Mouse (Mus musculus) spleen, postnatal 36 days (tissue): ENCODE results near the gene Ano6.

ENCODE experiments used
- DNase-seq, 2 experiments: peaks; one replicate each; pipeline ENCODE4 v3.0.0; 2022; ENCODE audit warnings: low spot score in 2 of 2, mixed read lengths in 1 of 2

Gene Ano6

GRCm38 (mm10) chr15:95768703-95769102 lies 21.9 kb upstream of the Ano6 start:
- DNase-seq: no peak

- DNase-seq: no peak
Measured at GRCm38 (mm10) chr15:95769576-95769975, 21.1 kb upstream of the Ano6 start.

- DNase-seq: no peak
Measured at GRCm38 (mm10) chr15:95770307-95770706, 20.3 kb upstream of the Ano6 start.

DNA sequence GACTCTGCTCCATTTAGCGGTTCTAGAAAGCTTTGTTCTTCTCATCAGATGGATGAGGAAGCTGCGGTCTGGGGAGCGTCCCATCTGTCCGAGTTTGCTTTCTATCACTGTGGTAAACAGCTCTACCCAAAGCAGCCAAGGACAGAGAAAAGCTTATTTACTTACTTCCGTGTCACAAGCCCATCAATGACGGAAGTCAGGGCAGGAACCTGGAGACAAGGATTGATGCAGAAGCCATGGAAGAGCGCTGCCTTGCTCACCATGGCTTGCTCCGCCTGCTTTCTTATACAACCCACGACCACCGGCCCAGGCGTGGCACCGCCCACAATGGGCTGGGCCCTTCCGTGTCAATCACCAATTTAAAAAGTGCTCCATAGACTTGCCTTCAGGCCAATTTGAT lies 18.3 kb upstream of the Ano6 start:
- DNase-seq: no peak

DNA sequence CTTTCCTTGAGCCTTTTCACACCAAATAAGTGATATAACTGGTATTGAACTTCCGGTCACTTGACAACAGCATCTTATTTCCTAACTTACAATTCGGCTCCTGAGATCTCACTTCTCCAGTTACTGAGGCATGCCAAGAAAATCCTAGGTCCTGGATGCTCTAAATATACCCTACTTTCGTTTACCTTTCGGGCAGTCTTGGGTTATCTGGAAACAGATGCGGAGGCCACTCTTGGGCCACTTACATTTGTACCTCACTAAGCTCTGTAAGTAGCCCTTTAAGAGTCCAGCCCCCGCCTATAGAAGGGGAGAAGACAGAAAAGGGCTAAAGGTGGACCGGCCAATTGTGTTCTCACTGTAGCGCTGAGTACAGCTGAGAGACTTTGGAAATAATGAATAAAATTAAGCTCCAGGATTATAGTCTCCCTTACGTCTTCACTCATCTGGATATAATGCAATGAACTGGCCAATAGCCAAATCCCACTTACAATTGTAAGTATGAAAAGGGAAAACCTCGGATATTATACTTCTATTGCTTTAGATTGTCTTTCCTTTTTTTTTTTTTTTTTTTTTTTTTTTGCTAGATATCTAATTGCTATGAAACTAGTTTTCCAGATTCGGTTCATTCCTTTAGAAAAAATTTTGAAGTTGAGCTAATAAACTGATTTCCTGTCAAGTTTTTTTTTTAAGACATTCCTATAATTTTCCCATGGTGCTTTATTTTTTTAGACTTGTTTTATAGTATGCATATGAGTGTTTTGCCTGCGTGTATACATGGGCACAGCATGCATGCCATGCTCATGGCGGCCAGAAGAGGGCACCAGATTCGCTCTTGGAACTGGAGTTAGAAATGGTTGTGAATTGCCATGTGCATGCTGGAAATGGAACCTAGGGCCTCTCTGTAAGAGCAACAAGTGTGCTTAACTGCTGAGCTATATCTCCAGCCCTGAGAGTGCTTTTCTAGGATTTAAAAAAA lies 17.5 kb upstream of the Ano6 start:
- DNase-seq: peak; percentile 68 to 74

DNA sequence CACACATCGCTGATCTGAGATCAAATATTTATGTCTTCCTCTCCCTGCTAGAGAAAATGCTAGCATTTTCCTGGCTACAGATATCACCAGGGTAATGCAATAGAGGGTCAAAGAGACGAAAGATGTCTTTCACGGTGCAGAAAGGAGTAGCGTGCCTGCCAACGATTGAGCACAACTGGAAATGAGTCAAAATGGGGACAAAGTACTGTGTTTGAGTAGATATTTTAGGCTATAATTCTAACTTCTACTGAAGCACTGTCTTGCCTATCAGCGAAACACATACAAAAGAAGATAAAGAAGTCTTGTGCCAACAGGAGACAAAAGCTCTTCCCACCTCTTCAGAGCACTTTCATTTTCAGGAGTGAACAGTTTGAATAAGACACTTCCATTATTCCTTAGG lies 16.4 kb upstream of the Ano6 start:
- no peak for DNase-seq

GRCm38 (mm10) chr15:95774674-95775414 lies 15.8 kb upstream of the Ano6 start:
- no peak for DNase-seq

GRCm38 (mm10) chr15:95777743-95778142 lies 12.9 kb upstream of the Ano6 start:
- no peak for DNase-seq

GRCm38 (mm10) chr15:95778710-95779109 lies 11.9 kb upstream of the Ano6 start:
- DNase-seq: no peak

- DNase-seq: no peak
Measured at GRCm38 (mm10) chr15:95786624-95787023, 4.0 kb upstream of the Ano6 start.

- no peak for DNase-seq
Measured at GRCm38 (mm10) chr15:95787578-95787977, 3.1 kb upstream of the Ano6 start.

GRCm38 (mm10) chr15:95789562-95790528 lies 798 bp upstream of the Ano6 start:
- peak in 1 of 2 experiments; percentile 19 for DNase-seq

DNA sequence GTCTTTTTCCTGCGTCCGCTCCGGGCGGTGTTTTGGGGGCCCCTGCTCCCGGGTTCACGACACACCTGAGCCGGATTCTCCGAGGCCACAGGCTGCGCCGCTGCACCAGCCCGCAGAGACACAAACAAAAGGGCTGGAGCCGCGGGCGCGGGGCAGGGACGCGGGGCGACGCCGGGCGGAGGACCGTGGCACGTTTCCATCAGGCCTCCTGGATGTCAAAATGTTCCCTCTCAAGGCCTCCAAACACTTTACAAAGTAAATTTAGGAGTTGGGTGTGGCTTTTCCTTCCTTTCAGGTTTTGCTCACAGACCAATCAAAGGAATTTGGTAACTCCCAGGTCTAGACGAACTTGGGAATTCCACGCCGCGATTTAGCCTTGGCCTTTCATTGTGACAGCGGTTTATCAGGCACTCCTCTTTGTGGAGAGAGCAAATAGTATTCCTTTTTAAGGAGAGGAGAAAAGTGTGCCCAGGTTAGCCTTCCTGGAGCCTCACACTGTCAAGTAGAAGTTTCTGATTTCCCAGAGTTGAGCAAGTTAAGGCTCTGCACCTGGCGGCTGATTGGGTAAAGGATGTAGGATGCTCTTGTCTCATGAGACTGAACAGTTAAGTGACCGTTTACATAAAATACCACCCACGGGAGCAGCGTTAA lies 623 bp downstream of the Ano6 start:
- peak in 1 of 2 experiments; percentile 23 for DNase-seq

DNA sequence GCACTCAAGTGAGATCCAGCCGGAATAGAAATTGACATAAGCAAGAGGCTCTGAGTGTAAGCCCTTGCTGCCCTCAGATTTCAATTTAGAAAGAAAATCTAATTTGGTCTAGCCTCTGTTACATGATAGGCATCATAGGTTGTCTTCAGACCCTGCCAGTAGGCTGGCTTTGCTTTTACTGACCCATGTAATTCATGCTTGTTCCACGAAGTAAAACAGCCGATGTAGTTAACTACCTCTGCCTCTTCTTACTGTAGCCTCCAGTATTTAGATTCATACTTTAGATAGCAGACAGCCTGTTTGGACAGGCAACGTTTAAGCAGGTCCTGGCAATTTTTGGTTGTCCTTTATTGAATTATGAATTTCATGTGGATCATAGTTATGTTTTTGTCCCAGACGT lies 1.2 kb downstream of the Ano6 start:
- no peak for DNase-seq

- DNase-seq: peak in 1 of 2 experiments; percentile 29
Measured at GRCm38 (mm10) chr15:95792261-95793260, 1.9 kb downstream of the Ano6 start.

- DNase-seq: no peak
Measured at GRCm38 (mm10) chr15:95793748-95794491, 3.3 kb downstream of the Ano6 start.

DNA sequence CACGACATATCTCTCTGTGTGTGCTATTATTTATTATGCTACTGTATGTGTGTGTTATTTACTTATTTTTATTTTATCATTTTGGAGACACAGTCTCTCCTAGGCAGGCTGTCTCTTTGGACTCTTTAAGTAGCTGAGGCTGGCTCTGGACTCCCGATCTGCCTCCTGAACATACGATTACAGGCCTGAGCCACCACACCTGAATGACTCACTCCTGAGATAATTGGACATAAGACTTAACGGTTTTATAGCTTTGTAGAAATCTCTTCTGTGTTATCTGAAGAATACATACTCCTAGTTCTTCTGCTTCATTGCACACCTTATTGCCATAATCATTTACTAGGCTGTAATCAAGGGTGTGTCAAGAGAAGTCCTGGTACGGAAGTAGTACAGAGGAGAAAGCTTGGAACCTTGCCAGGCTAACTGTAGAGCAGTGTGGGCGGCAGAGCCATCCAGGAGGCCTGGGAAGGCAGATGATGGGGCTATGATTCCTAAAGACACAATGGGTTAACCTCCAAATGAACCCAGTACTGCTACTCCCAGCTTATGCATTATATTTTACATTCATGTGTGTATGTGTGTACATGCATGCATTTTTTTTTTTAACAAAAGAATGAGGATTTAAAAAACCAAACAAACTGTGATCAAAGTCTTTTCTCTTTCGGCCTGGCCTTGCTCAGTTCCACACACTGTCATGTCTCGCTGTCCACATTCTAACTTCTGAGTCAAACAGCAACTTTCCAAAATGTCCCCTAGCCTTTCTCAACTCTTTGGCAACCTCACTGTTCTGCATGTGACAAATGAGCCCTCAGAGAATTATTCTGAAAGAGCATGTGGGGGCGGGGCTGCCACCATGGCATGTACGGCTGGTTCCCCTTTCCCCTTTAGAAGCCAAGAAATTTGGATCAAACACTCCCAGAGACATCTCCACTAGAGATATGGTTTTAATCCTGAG lies 4.2 kb downstream of the Ano6 start:
- DNase-seq: peak; percentile 40 to 60

GRCm38 (mm10) chr15:95796062-95796461 lies 5.4 kb downstream of the Ano6 start:
- no peak for DNase-seq
